Mouse (Mus musculus) cerebellum, adult 8-10 months (tissue): ENCODE measurements around the gene Dnase1l1.
A peak's percentile ranks its signal among the peaks of the same experiment; 100 is the strongest.

Experiments used
- DNase-seq: peaks from one replicate; pipeline ENCODE4 v3.0.0; 2022

Gene Dnase1l1

DNA sequence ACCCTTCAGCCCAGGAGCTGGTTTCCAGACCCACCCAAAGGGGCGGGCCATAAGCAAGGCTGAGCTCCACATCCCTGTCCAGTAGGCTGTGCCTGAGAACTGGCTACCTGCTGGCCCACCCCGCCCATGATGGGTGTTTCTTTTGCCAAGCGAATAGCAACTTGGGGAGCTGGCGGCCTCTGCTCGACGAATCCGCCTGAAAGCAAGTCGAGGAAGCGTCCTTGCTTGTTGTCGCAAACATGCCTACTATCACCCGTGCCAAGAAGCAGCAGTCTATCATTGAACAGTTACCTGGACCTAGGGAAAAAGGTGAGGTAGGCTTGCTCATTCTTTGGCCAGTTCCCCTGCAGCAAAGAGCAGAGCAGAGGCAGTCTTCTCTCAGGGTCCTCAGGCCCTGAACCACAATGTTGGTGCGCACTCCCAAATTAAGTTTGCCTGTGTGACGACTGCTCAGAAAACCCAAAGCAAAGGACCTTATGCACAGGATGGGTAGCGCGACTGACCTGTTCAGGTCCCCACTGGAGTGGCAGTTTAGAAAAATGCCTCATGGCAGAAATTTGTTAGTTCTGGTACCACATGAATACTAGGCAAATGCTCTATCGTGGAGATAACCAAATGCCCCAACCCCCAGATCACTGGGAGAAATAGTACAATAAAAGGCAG, at the start of gene Dnase1l1, which contains the start of gene Taz:
Dnase1l1 (minus strand) TSS at position 606 of the 663 bp plus-strand sequence.
Taz (plus strand) TSS at position 181 of the 663 bp plus-strand sequence.
- DNase-seq, result peak; percentile 67

DNA sequence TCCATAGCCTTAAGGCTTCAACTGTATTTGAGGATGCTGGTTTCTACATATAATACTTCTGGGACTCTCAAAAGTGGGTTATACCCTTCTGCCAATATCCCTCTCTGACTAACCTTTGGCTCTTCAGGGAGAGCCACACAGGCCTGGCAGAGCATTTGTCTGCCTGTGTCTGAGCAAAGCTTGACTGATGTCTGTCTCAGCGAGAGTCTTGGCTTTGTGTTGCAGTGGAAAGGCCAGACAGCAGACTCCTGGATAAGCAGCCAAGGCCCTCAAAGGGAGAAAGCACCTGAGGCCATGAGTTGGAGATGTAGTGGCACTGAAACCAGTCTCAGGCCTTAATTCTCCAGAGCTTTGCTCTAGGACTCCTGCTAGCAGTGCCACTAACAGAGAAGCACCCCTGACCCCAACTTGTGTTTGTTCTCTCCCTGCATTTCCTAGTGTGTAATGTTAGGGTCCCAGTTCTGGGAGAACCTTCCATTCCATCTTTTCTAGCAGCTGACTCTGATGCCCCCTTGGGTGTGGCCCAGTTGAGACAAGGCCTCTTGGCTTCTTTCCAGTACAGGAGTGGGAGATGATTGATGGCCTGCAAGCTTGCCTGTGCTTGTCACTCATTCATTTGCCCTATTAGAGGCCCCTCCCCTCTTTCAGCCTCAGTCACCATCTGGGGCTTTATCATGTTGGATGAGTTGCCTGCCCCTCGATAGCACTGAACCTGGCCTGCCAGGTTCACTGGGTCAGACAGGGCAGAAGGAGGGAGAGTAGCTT, 48.2 kb upstream of the Dnase1l1 start:
- DNase-seq, result peak; percentile 25

DNA sequence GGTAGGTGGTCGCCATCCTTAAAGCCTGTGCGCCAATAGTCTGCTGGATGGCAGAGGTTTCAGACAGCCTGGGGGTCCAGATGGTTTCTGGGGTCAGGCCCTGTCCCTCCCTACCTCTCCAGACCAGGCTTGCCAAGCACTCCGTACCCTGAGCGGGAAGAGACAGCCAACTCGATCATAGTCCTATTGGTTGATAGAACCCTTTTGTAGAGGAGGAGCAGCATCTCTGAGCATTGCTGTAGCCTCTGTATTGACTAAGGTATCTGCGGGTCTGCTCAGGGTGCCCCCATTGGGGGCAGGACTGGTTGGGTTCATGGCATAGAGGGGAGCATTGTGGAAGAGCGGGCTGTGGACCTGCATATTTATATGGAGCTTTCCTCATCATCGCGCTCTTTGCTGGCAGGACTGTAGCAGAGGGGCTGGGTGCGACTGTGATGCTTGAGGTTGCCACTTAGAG, 47.1 kb upstream of the Dnase1l1 start:
- DNase-seq, result no peak

DNA sequence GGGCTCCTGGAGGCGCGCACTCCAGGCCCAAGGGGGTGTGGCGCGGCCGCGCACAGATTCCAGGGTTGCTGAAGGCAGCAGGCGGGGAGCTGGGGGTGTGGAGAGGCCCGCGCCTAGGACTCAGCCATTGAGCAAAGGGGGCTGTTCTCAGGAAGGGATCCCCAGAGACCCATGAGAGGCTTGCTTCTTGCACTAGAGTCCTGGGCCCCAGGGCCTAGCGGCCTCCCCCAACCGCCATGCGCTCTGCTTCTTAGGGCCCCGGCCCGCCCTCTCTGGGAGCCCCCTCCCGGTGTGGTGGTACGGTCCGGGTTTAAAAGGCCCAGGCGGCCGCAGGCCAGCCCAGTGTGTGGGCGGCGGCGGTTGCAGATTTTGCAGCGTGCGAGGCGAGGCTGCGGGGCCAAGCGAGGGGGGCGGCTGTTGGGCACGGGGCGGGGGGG, 46.6 kb upstream of the Dnase1l1 start, which contains the start of gene Plxna3:
Plxna3 (plus strand) TSS at position 342 of the 437 bp plus-strand sequence.
- peak; percentile 66 for DNase-seq

DNA sequence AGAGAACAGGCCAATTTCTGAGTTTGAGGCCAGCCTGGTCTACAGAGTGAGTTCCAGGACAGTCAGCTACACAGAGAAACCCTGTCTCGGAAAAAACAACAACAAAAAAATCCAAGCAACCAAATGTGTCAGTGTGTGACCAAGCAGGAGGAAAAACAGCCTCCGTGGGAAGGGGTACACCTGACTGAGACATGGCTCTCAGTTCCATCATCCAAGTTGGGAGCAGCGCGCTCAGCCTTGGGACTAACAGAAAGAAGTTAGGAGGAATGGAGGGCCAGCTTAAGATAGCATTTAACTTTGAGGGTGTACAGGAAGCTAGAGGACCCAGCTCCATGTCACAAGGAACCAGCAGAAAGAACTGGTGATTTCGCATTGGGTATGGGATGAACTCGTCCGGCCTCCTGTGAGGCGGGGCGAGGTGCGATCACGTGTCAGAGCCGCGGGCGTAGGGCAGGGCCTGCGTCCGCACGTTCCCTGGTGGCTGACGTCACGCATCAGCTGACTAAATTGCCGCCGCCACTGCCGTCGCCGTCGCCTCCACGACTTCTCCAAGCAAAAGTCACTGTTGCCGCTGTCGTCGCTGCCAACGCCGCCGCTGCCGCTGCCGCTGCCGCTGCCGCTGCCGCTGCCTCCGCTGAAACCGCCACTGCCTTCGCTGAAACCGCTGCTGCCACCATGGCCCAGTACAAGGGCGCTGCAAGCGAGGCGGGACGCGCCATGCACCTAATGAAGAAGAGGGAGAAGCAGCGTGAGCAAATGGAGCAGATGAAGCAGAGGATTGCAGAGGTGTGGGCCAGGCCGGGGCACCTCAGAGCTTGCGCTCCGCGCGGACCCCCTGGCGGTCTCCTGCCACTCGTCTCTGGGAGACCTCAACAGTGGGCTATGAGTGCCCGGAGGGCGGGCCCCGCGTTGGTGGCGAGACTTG, 30.7 kb upstream of the Dnase1l1 start, which contains the start of gene Fam50a:
Fam50a (plus strand) TSS at position 494 of the 925 bp plus-strand sequence.
- peak; percentile 77 for DNase-seq

DNA sequence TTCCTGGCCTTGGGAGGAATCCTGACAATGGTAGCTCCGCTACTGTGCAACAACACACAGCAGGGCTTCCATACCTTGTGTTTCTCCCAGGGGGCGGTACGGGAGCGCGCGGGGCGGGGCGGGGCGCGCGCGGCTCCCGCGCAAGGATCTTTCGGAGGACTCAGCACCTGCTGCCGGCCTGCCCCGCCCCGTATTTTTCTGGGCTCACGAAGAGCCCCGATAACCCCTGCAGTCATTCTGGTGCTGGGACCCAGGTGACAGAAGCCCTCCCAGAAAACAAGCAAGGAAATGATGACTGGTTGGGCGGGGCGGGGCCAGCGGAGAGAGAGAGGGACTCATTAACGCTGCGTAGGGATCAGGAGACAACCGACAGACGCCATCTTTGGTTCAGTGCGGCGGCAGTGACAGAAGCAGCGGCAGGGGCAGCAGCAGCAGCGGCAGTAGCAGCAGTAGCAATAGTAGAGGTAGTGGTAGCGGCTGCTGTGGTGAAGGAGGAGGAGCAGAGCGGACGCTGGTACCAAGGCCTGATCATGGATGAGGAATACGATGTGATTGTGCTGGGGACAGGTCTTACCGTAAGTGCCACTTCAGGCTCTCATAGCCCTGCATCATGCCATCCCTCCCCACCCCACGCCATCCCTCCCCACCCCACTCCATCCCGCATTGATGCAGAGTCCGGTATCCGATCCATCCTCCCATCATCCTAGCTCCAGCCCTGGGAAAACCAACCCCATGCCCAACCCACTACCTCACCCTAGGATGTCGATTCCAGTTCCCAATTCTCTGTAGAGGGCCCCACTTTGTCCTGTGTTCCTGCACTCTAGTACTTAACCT, 22.9 kb upstream of the Dnase1l1 start, which contains the start of gene Gdi1:
Gdi1 (plus strand) TSS at position 132 of the 834 bp plus-strand sequence.
- peak; percentile 76 for DNase-seq

DNA sequence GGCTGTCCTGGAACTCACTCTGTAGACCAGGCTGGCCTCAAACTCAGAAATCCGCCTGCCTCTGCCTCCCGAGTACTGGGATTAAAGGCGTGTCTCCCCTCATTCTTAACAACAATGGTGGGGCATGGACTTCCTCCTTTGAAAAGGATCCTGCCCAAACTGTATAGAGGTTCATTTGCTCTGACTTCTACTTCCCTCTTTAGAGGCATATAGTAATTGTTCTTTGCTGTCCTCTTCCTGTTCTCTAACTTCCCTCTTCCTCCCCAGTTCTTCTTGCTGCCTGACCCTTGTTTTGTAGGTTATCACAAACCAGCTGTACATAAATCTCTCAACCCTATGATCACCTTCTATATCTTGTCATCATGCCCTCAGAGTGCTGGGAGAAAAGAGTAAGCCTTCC, 17.6 kb upstream of the Dnase1l1 start:
- DNase-seq, result no peak

DNA sequence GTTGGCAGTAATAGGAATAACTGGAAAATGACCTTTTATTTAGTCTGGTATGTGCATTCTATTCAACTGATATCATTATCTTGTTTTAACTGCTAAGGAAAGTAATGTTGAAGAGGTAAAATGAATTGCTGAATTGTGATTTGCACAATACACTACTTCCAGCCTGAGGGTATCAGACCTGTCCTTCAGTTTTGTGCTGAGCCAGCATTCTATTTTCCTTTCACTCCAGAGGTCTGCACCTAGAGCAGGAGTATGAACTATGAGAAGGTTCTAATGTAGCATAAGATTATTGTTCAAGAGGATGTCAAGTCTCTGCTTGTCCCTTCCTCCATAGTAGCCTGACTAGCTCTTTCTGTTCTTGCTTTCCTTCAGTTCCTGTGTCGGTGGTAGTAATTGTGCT, 16.2 kb upstream of the Dnase1l1 start:
- DNase-seq, result no peak

DNA sequence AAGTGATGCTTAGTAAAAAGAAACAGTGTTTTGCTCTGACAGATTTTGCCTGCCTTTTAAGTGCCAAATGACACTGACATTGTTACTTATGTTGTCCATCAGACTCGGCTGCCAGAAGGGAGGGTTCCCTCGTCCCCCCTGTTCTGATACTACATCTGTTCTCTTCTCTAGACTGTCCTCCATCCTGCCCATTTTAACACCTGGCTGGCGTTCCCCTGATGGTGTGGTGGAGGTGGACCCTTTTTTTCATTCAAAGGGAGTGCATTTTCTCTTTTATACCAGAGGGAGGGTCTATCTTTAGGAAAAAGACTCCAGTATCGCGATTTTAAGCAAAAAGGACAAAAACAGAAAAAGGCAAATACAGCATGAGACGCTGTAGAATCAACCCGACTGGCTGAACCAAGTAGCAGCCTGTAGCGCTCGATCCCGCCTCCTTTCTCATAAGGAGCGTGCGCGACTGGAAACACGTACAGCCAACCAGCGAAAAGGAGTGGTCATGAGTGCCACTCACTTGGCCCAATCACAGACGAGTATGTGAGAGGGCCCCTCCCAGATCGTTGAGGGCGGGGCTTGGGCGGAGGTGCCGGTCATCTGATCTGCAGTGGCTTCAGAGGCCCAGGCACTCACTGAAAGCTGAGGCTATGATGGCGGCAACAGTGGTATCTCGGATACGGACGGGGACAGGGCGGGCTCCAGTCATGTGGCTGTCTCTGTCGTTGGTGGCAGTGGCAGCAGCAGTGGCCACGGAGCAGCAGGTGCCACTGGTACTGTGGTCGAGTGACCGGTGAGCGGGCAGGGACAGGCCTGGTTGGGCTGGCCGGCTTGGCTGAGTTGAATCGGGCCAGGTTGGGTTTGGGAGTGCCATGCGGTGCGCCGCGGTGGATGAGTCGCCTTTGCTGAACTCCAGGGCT, 14.7 kb upstream of the Dnase1l1 start, which contains the start of gene Atp6ap1:
Atp6ap1 (plus strand) TSS at position 560 of the 911 bp plus-strand sequence.
- DNase-seq, result peak; percentile 91

DNA sequence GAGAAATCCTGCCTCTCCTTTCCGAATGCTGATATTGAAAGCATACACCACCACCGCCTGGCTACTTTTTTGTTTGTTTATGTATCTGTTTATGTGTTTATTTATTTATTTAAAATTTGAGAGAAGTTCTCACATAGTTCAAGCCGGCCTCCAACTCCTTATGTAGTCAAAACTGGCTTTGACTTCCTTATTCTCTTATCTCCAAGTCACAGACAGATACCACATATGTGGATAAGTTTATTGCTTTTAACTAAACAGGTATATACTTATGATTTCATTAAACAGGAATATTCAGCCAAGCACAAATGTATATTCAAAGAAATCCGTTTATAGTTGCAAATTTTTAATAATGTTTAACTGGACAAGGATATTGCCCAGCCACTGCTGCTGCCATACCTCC, 11.3 kb upstream of the Dnase1l1 start:
- DNase-seq, result no peak

DNA sequence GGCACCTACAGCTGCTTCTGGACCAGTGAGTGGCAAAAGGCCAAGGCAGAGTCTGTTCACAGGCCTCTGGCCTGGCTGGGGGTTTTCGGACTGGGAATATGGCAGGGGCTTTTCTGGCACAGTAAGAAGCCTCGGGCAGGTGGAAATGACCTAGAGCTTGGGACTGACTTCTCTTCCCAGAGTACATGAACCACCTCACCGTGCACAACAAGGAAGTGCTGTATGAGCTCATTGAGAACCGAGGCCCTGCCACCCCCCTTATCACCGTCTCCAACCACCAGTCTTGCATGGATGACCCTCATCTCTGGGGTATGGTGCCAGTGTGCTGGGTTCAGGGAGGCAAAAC, 928 bp upstream of the Dnase1l1 start:
- no peak for DNase-seq

DNA sequence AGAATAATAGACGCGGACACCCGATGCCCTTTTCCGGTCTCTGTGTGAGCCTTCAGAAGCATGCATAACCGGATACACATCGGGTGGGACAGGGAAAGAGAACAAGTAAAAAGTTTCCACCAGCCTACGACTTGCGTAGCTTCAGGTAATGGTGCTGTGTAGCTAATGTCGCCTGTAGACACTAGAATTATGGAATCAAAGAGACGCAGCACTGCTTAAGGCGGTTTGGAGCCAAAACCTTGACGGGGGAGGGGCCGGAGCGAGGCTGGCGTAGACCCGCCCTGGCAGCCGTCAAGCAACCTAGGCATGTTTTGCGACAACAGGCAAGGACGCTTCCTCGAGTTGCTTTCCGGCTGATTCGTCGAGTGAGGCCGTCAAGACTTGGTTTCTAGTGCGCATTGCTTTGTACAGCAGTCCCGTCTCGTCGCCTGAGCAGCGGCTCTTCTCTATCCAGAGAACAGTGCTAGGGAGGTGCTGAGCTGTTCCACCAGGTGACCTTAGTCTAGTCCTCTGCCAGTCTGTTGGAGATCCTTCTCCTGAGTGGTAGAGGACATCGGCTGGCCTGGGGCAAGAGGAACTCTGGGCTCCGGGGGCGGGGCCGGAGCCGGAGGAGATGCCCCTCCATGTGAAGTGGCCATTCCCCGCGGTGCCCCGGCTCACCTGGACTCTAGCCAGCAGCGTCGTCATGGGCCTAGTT, 406 bp upstream of the Dnase1l1 start:
- peak; percentile 75 for DNase-seq

DNA sequence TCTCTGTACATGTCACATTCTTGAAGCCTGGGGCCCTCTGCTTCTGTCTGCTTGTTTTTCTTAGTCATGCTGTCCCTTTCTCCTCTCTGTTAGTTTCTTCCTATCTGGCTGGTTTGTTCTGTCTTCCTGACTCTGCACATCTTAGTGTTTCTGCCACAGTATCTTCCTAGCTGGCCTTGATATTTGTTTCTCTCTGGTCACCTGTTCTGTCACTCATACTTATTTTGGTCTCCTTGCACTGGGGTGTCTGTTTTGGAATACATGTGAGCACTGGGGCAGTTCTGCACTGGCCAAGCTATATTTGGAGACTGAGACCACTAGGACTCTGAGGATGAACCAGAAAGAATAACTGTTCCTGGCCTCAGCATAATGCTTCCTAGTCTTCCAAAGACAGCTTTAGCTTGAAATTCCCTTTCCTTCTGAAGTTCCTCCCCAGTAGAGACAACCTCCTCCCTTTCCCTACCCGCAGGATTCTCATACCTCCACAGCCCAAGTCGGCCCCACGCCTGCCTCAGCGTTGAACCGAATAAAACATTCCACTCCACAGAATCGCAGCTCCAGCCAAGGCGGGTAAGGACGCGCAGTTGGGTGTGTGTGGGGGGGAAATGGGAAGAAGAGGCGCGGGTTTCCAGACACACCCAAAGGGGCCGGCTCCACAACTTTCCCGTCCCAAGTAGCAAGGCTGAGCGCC, 951 bp downstream of the Dnase1l1 start:
- DNase-seq, result no peak

DNA sequence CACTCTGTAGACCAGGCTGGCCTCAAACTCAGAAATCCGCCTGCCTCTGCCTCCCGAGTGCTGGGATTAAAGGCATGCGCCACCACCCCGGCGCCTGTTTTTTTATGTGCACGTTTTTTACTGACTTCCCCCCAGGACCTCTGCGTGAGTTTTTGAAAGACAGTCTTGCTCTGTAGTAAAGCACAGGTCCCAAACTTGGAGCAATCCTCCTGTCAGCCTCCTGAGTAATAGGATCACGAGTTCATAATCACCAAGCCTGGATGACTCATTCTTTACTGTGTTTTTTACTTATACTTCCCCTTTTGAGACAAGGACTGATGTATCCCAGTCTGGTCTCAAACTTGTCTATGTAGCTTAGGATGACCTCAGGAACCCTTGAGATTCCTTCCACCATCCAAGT, 4.2 kb downstream of the Dnase1l1 start:
- DNase-seq, result no peak

DNA sequence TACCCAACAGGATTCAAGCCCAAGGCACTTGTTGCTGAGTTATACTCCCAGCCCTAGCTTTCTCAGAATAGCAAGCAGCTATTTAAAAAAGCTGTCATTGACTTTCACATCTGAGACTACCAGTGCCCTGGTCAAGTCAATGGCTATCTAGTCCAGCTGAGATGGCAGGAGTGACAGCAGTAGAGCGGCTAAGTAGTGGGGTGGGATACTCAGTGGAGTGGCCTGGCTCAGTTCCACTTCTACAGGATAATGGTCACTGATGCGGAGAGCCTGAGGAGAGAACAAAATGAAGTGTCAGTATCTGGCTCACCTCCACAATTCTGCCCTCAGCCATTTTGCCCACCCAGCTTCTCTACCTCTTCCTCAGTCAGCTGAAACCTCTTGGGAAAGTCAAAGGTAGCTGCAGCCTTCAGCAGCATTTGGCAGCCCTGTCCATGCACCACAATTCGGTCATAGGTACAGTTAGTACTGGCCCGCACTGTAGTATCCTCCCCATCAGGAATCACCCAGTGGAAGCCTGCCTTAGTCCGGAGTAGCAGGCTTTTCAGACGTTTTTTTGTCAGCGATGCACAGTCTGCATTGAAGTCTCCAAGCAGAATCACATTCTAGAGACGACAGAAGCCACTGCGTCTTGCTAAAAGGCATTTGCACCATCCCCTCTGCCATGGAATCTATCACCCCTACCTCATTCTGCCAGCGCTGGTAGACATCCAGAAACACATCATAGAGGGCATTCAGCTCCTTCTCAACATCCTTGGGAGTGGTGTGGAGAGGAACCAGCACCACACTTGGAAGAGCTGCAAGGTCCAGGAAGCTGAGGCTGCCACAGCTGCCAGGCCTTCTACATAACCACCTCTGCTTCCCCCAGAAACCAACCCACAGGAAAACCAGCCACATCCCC, 8.5 kb downstream of the Dnase1l1 start:
- DNase-seq, result no peak

DNA sequence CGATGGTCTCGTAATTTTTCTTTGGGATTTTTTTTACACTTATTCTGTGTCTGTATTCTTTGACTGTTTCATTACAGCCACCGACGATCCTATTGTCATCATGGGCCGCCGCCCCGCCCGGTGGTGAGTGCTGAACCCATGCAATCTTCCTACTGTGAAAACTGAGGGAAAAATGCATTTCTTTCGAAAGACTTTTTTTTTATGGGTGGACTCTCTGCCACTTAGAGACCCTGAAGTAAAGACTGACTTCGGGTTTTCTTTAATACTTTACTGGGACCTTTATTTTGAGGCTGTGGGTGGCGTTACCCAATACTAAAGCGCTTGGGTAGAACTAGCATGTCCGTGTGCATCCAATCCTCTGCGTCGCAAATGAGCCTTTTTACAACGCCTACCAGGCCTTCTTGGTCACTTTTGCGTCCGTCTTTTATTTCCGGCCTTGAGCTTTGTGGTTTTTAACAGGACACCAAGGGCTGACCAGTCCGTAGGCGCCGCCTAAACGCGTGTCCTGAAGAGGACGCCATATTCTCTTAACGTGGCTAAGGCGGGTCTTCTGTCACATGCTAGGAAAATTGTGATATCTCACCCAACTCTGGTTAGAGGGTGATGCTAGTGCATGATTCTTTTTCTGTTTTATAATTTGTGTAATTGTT, 11.1 kb downstream of the Dnase1l1 start:
- no peak for DNase-seq

DNA sequence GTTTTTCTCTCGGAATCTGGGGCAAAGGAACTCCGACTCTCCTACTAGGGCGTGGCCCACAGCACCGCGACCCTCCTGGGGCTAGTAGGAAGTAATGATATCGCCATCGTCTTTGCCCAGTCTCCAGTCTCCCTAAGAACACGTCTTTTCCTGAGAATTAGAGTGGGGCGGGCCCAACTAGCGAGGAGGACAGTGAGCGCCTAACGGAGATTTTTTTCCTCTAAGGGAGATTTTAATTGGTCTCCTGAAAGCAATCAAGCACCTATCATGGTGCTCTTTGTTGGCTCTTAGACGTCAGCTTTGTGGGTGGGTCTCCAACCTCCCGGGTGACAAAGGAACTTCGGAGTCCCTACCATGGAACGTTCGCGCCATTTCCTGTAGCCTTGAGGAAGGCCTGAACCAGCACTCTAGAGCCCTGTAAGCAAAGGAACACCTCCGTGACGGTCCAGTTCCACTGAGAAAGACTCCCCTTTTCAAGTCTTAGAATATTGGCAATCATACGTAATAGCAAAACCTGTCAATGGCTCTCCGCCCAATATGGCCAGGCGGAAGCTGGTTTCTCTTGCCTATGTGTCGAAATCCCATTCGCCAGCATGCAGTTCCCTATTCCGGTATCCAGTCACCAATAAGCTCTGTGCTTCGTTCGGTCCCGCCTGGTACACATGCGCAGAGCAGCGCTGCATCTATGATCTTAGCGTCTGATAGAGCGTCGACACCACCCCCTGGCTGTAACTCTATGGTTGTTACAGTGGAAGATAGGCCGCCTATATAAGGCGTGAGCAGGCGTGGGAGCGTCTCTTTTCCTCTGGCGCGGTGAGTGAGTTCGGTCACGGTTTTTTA, 11.9 kb downstream of the Dnase1l1 start, which contains the start of gene Rpl10:
Rpl10 (plus strand) TSS at position 751 of the 840 bp plus-strand sequence.
- peak; percentile 85 for DNase-seq
